ENCODE assay signal across 15 mouse cellular contexts in the genomic region with DNA sequence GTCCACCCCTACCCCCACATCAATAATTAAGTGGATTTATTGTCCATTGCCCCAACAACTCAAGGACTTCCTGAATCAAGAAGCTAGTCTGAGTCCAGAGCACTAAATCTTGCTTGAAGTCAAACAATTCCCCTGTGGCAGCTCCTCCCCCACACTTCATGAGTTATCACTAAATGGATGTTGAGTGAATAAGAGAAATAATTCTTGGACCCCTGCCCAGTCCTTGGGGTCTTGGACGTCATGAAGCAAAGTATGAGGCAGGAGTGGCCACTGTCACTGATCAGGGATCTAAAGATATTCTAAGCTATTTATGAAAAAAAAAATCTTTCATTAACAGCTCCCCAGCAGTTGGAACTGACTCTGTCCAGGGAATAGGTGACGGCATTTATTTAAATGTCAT.
"Had no signal": no experiment of that assay in that cellular context is flagged by ENCODE, and none has a peak within 500 bp of the region (broad histone marks: within the 10 kb centered on the region; RNA-seq: fewer than 3 reads in every experiment).

No protein-coding gene starts in this region.

- H3K4me3 ChIP-seq: limb, embryonic 15.5 days; midbrain, embryonic 10.5 days; myocyte; neural tube, embryonic 15.5 days had no signal

- H3K27ac ChIP-seq: limb, embryonic 15.5 days; liver, embryonic 14.5 days; midbrain, embryonic 10.5 days; neural tube, embryonic 15.5 days had no signal

- H3K9me3 ChIP-seq: limb, embryonic 15.5 days; midbrain, embryonic 10.5 days; neural tube, embryonic 15.5 days had no signal

- H3K4me2 ChIP-seq: limb, embryonic 15.5 days; neural tube, embryonic 15.5 days had no signal

- DNase-seq: kidney, adult 8-10 months; layer of hippocampus, adult 9-11 months; layer of hippocampus, postnatal 36 days; lung, adult 18-20 months; lung, postnatal 10 days; lung, postnatal 4 days; midbrain, embryonic 14.5 days; right cerebral cortex, adult 18-20 months; right cerebral cortex, postnatal 25 days; thymus, postnatal 4 days had no signal

- H3K27me3 ChIP-seq: limb, embryonic 15.5 days; neural tube, embryonic 15.5 days had no signal

- H3K9ac ChIP-seq: limb, embryonic 15.5 days; liver, embryonic 14.5 days; neural tube, embryonic 15.5 days had no signal
